Mouse (Mus musculus) spleen, adult 2 months (tissue): ENCODE measurements around the gene Slc4a10.

Source experiments
- CTCF ChIP-seq: fragments of 200-500 bp; IDR thresholded peaks from 2 replicates; pipeline ENCODE4 v1.5.1; 2011; ENCODE audit warnings: mild to moderate bottlenecking, inconsistent platforms; ENCODE audit not compliant: insufficient read depth, insufficient read length, insufficient replicate concordance; ENCODE audit errors: extremely low read depth
- POLR2A ChIP-seq: fragments of 200-500 bp; IDR thresholded peaks from 2 replicates; pipeline ENCODE4 v1.6.1; 2011; ENCODE audit warnings: low read depth, low read length, inconsistent platforms

- no peak for TF ChIP-seq CTCF
- no peak for TF ChIP-seq POLR2A
These were observed 88.6 kb downstream of the Slc4a10 start for GRCm38 (mm10) chr2:62134911-62135310.
